Mouse (Mus musculus) left cerebral cortex, adult 11 months (tissue): ENCODE results near the gene Ankrd44.

Experiments used
- DNase-seq: peaks from one replicate; pipeline ENCODE4 v3.0.0; 2022; ENCODE audit warnings: low spot score

Ankrd44 gene

GRCm38 (mm10) chr1:54706621-54707020 lies 219.6 kb downstream of the Ankrd44 start:
- no peak for DNase-seq

- DNase-seq = no peak
Observed at GRCm38 (mm10) chr1:54703466-54703865, 222.7 kb downstream of the Ankrd44 start.

- no peak for DNase-seq
Observed at GRCm38 (mm10) chr1:54702918-54703317, 223.3 kb downstream of the Ankrd44 start.

GRCm38 (mm10) chr1:54695396-54695795 lies 230.8 kb downstream of the Ankrd44 start:
- no peak for DNase-seq

DNA sequence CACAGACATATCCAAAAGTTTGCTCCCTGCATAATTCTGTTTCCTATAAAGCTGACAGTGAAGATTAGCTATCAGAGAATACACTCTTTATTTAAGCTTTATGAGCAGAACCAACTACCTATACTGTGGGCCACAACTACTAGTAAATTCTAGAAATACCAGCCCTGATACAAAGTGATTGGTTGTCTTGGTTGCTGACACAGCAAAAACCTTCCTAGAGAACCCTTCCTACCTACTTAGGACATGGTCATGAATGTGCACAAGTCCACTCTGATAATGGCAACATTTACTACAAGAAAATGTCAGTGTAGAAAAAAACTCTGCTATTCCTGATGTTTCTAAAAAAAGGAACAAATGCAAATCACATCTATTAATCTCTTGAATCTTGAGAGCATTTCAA lies 234.4 kb downstream of the Ankrd44 start:
- DNase-seq = no peak

DNA sequence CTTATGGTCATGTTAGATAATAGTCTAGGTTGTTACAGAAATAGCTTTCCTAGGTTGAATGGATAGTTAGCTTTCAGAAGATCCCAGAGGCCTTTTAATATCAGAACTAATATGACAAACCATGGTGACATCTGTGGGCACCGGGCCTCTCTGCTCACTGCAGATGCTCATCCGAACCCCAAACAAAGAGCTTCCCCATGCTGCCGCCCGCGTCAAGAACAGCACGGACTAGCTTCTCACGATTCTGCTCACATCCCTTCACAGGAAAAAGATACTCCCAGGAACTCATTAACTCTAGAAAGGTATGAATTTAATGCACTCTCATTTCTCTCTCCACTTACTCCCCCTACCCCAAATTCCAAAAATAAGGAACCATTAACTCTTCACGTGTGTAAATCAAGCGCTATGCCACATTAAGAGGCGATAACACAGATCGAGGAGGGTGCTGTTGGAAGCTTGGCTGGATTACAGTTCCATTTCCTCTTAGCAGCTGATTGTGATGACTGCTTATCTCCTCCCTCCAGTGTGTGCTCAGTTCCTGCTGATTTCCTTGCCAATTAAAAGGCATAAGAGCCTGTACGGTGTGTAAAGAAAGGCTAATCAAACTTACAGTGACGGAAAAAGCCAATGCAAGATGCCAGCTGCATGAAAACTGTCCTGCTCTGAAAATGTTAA lies 235.8 kb downstream of the Ankrd44 start:
- no peak for DNase-seq

DNA sequence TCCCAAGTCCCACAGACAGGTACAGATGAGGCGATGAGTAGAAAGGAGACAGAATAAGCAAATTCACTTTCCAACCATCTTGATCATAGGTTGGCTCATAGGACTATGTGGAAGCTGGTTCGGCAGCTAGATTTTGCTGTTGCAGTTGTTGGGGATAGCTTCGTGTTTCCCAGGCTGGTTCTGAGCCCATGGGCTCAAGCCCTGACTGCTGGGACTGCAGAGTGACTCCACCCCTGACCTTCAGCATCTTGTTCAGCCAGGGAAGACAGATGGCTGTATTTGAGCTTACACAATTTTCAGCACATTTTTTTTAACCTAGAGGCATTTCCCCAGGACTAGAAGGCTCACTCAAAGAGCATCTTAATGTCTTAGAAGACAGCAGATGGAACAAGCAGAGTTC lies 237.7 kb downstream of the Ankrd44 start:
- no peak for DNase-seq

GRCm38 (mm10) chr1:54684316-54684715 lies 241.9 kb downstream of the Ankrd44 start:
- no peak for DNase-seq

DNA sequence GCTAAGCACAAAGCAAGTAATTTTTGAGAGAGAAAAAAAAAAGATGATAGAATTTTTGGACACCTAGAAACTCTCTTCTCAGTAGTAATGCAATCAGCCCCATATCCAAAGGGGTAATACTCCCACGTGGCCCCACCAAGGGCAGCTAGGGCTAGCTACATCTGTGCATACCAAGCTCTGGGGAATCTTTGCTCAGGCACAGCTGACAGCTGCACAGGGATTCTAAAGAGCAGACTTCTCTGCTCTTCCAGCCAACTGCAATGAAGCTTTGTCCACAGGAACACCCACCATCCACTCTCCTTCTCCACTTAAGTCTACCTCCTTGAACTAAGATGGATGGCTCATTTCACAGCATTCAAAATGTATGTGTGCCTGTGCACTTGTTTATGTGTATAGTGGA lies 246.6 kb downstream of the Ankrd44 start:
- no peak for DNase-seq

- no peak for DNase-seq
Observed at GRCm38 (mm10) chr1:54678037-54678436, 248.2 kb downstream of the Ankrd44 start.

- no peak for DNase-seq
Observed at GRCm38 (mm10) chr1:54675478-54675877, 250.7 kb downstream of the Ankrd44 start.

GRCm38 (mm10) chr1:54667991-54668390 lies 258.2 kb downstream of the Ankrd44 start:
- no peak for DNase-seq

GRCm38 (mm10) chr1:54665582-54666405 lies 260.4 kb downstream of the Ankrd44 start:
- peak; percentile 42 for DNase-seq

- DNase-seq = no peak
Observed at GRCm38 (mm10) chr1:54665095-54665494, 261.1 kb downstream of the Ankrd44 start.

- DNase-seq = no peak
Observed at GRCm38 (mm10) chr1:54660674-54661073, 265.5 kb downstream of the Ankrd44 start.

- no peak for DNase-seq
Observed at GRCm38 (mm10) chr1:54658558-54658957, 267.6 kb downstream of the Ankrd44 start.

DNA sequence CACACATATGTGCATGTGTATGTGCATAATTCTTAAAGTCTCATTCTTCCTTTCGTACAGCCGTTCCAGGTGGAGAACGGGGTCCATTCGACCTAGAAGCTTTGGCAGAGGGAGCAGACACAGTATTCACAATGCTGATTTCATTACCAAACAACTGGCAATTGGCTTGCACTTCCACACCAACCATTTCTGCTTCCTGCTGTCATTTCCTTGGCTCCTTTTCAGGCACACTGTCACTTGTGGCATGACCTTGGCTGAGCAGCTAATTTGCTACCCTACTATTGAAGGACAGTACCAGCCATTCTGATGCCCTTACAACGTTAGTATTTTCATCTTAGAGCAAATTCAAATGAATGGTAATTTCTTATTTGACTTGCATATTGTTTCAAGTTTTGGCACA lies 277.9 kb downstream of the Ankrd44 start:
- DNase-seq = no peak

DNA sequence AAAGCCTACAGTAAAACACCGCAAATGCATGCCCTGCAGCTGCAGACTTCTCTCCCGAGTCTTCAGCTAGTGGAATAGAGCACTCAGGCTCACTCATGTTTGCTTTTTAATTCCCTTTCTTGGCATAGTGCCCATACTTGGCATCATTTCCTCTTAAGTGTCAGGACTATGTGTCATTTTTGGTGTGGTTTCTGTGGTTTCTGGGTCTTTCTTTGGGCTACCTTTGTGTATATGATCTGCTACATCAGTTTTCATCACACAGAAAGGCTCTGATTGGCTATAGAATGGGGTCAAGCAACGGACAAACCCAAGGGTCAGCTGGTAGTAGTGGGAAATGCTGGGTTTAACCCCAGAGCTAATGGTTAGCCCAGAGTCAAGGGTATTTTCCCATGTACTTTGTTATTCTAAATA lies 278.8 kb downstream of the Ankrd44 start:
- DNase-seq = no peak

DNA sequence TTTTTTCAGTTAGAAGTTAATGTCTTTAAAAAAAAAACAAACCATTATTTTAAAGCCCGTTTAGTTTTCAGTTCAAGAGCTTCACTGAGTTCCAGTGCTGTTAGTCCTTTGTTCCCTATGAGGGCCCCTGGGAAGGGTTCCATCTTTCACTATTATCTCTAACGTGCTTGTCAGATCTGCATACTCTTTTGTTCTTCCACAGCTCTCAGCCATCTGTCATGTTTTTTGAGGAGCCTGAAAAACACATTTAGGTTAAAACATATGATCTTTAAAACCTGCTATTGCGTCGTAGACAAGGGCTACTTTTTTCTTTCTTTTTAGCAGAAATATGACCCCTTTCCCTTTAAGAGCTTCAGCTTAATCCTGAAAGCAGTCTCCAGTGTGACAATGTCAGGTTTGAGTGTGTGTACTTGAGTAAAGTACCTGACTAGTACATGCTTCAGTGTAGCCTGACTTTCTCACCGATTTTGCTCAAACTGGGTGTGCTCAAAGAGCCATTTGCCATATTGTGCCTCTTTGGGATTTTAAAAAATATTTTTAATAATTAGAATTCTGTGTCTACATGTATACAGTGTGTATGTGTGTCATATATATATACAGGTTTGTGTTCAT lies 285.9 kb downstream of the Ankrd44 start:
- DNase-seq = peak; percentile 7

- no peak for DNase-seq
Observed at GRCm38 (mm10) chr1:54639506-54640078, 286.6 kb downstream of the Ankrd44 start.

- DNase-seq = no peak
Observed at GRCm38 (mm10) chr1:54639076-54639475, 287.1 kb downstream of the Ankrd44 start.

DNA sequence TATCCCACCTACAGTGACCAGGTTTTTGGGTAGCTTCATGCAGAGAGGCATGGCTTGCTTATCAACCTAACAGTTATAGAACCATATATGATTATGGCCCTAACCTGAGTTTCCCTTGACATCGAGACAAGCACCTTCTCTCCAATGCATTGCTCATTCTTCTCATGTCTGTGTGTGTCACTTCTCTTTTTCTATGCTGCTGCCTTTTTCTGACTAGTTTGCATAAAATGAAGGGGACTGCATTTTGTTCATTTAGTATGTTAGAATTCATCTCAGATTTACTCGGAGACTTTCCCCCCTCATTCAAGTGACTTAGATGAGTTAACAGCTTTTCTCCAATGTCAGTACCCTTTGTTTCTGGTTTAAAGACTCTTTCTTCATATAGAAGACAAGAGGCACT lies 288.8 kb downstream of the Ankrd44 start:
- no peak for DNase-seq

- DNase-seq = no peak
Observed at GRCm38 (mm10) chr1:54629106-54629505, 297.1 kb downstream of the Ankrd44 start.
